Mouse (Mus musculus) left cerebral cortex, adult 2 months (tissue): Measurements from ENCODE around the gene Polr2a. TPM values are rescaled to one million over a fixed set of nuclear protein-coding genes. Genes with fewer than 3 reads are reported as not detected.
"Not testable (repeated sequence)": the region's sequence is repeated elsewhere in the genome, so short reads cannot be mapped to it uniquely, and the experiment has no call there.

Experiments
- DNase-seq, 2 experiments: peaks; one replicate each; pipeline ENCODE4 v3.0.0; 2021 to 2022; ENCODE audit warnings: low spot score in 2 of 2, mixed read lengths in 1 of 2; ENCODE audit errors: extremely low spot score in 1 of 2
- H3K27ac ChIP-seq: fragments of 200-600 bp; 2 replicates; pipeline ENCODE4 v1.8.1; 2022
- H3K4me3 ChIP-seq: fragments of 200-600 bp; 2 replicates; pipeline ENCODE4 v1.8.1; 2022
- CTCF ChIP-seq: fragments of 200-600 bp; IDR thresholded peaks from 2 replicates; pipeline ENCODE4 v1.8.1; 2022; ENCODE audit warnings: antibody characterized with exemption, mild to moderate bottlenecking, moderate library complexity
- intact Hi-C: fragments of 180-260 bp; cut with DNase I; formaldehyde crosslinking; loops from one replicate; pipeline ENCODE4 v1.15.1; 2025
- total RNA-seq, 2 experiments: library from RNA; stranded (reverse); gene quantifications; 2 replicates each; pipeline ENCODE4 v1.2.3; 2021

The Polr2a gene
- total RNA-seq, 2 experiments from 2014 or later = 55.1 to 56.6 TPM

DNA sequence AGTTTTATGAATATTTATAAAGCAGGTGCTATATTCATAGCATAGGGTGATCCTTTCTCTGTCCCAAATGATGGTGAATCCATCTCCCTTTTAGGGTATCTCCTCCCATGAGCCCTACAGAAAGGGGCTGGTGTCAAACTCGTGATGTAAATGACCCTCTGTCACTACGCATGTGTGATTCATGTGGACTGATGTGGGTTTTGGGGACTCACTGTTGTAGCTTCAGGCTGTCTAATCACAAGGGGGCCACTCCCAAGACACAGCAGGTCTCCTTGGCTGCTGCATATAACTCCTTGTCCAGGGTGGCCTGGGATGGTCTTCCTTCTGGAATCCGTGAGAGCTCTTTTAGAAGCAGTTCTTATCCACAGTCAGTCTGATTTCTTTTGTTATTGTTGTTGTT is 48.0 kb downstream of the Polr2a start:
- TF ChIP-seq CTCF = no peak
- Histone ChIP-seq H3K27ac (no peak overlapping the region), H3K4me3 (no peak overlapping the region)
- no peak for DNase-seq
- intact Hi-C loops = no loop called here

DNA sequence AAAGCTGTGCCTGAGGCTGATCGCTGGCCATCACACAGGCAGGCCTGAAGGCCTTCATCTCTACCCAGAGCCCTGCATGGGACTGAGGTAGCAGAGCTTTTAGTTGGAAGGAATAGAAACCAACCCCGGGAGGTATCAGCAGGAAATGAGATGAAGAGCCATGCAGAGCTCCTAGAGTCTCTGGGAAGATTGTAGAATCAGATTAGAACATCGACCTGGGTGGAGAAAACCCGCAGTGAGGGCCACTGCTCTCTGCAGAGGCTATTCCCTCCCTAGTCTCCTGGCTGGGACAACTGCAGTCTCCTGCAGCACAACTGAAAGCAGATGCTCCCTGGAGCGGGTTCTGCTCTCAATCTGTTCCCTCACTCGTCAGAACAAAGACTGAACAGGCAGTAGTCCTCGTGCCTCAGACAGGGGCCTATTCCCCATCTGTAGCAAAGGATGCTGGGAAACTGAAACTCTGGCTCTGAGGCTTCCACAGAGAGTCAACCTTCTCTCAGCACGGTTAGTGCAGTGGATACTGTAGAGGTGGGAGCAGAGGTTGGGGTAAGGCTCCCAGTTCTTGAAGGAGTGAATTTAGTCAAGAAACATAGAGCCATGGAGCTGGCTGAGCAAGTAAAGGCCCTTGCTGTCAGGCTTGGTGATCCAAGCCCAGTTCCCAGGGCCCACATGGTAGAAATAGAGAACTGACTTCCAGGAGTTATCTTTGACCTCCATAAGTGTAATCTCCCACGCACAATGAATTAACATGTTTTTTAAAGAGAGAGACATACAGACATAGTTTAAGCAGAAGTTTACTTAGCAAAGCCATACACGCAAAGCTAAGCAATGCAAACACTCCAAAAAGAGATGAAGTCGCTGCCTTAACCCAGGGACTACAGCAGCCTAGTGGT is 48.6 kb downstream of the Polr2a start:
- no peak for DNase-seq

DNA sequence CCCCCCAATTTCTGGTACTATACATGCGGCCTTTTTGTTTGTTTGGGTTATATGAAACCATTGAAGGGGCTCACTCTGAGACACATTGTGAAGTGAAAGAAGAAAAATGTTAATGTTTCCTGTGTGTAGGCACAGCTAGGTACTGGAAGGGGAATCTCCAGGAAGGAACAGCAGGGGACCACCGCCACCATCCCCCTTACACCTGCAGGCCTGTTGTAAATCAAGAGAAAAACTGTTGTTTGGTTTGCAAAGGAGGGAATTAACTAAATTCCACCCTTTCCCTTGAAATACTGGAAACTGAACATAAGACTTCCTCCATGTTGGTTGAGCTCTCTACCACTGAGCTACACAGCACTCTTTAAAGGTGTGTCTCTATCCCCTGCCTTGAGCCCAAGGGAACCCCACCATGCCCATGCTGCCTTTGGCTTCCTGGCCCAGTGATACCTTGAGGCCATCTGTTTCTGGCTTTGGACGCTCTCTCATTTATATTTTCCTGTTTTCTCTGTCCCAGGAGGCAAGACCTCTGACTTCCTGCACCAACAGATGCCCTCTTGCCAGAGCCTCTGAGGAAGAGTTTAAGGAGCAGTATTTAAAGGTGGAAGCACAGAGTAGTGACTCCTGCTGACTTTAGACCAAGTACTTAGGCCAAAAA is 49.7 kb downstream of the Polr2a start:
- intact Hi-C loops = no loop called here
- H3K27ac ChIP-seq = no peak overlapping the region
- no peak for DNase-seq
- H3K4me3 ChIP-seq = no peak overlapping the region
- no peak for TF ChIP-seq CTCF

More for the DNA sequence above, 48.6 kb downstream of the Polr2a start:
- Histone ChIP-seq H3K4me3 (no peak overlapping the region), H3K27ac (no peak overlapping the region)
- intact Hi-C loops = no loop called here
- no peak for TF ChIP-seq CTCF

DNA sequence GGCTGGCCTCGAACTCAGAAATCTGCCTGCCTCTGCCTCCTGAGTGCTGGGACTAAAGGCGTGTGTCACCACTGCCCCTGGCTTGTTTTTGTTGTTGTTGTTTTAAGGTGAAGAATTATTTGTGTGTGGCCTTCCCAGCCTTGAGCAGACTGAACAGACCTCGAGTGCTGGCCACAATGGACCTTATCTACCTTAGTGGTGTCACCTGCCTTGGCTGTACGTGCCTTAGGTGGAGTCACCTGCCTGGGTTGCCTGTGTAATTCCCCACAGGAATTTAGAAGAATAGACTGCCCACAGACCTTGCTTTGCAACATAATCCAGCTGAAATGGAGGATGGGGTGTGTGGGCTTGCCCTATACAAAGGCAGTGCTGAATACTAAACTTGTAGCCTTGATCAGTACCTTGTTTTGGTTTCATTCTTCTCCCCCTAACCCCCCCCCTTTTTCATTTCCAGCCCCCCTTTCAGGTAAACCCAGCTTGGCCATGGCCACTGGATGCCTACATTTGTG is 50.5 kb downstream of the Polr2a start:
- TF ChIP-seq CTCF = no peak
- Histone ChIP-seq H3K4me3 (no peak overlapping the region), H3K27ac (no peak overlapping the region)
- no peak for DNase-seq
- intact Hi-C loops = no loop called here

DNA sequence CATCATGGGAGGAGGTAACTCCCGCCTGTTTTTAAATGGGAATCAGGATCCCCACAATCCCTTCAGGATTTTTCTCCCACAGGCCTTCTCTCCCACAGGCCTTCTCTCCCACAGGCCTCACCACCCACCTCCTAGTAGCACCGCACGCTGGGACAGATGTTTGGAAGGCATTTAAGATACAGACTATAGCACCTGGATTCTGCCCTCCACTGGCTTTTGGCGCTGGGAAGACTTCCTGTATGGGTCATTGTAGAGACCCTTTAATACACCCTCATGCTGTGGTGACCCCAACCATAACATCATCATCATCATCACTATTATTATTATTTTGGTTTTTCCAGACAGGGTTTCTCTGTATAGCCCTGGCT is 51.0 kb downstream of the Polr2a start:
- DNase-seq = no peak
- no peak for TF ChIP-seq CTCF
- intact Hi-C loops = no loop called here
- H3K4me3 ChIP-seq = no peak overlapping the region
- H3K27ac ChIP-seq = peak overlapping the region; percentile 11; the same call in 1 of the 2 replicates

DNA sequence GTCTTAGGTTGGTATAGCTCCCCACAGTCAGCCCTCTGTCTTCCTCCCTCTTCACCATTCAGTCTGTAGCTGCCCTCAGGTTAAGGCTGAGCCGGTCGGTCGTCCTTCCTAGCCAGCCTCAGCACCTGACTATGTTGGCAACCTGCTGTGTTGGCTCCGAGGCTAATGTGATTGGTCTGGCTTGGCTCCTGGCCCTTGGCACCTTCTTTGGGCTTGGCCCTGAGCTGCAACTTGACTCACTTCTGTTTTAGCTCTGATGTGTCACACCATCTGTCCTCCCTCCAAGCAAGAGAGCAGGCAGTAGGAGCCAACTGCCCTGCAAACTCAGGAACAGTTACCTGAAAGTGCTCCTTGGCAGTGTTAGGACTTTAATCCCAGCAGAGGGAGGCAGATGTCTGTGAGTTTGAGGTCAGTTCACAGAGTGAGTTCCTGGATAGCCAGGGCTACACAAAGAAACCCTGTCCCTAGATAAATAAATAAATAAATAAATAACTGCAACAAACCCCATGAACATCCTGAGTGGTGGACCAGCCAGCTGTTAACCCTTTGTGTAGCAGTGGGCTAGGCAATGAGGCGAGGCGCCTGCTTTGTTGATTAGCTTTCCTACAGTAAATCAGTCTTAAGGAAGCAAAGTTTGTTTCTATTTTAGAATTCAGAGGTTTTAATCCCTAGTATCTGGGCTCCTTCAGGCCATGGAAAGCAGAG is 51.5 kb downstream of the Polr2a start:
- DNase-seq = peak in 1 of 2 experiments; percentile 45
- H3K4me3 ChIP-seq = no peak overlapping the region
- TF ChIP-seq CTCF = no peak; the same call in 1 of the 2 replicates
- intact Hi-C loops = no loop called here
- H3K27ac ChIP-seq = peak overlapping the region; percentile 24; the same call in 1 of the 2 replicates

DNA sequence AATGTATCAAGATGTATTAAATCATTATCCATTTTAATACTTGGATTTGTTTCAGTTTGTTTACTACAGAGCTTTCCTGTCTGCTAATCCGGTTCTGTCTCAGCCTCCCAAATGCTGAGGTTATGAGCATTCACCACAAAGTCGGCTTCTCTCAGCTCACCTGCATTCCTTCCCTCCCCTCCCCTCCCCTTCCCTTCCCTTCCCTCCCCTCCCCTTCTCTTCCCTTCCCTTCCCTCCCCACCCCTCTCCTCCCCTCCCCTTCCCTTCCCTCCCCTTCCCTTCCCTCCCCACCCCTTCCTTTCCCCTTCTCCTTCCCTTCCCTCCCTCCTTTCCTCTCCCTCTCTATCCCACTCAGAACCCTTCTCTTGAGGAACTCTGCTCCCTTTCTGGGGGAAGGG is 53.8 kb downstream of the Polr2a start:
- Histone ChIP-seq H3K27ac (no peak overlapping the region), H3K4me3 (no peak overlapping the region)
- no peak for TF ChIP-seq CTCF
- intact Hi-C loops = no loop called here
- DNase-seq = no peak

DNA sequence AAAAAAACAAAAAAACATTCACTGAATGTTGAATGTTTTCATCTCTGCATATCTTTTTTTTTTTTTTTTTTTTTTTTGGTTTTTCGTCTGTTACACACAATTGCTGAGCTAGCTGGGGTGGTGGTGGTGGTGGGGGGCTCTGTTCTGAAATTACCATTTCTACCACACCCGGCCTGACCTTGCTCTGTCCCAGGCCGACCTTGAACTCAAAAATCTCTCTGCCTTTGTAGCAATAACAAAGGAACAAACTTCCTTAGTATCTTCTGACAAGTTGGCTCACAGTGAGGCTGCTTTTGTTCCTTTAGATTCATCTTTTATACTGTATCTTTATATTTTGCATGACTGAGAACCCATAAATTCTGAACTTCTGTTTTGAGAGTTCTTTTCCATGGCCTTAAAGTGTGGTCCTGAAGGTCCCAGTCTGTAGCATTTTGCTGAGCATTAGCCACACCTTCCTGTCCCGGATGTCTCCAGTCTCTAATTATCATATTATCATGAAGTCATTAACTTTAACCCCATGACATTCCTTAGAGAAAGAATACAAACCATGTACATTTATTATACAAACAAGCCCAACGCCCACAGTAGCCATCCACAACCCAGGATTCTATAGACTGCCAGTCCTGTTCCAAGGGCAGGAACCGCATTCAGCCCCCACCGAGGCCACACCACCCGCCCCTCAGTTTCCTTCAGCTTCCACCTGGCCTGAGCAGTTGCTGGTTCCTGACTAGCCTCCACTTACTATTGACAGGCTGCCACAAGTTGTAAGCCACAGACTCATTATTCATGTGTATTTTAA is 54.4 kb downstream of the Polr2a start:
- H3K4me3 ChIP-seq = no peak overlapping the region
- intact Hi-C loops = no loop called here
- no peak for TF ChIP-seq CTCF
- DNase-seq = no peak
- no peak overlapping the region for H3K27ac ChIP-seq

DNA sequence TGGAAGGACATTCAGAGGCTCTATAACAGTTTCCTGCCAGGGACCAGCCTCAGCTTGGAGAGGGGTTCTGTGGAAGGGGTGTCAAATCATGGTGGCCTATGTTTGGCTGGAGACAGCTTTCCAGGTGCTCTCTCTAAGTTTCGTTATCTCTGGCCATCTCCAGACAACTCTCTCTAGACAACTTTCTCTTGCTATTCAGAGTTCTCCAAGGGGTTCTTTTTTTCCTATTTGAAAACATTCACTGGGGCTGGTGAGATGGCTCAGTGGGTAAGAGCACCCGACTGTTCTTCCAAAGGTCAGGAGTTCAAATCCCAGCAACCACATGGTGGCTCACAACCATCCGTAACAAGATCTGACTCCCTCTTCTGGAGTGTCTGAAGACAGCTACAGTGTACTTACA is 55.1 kb downstream of the Polr2a start:
- H3K4me3 ChIP-seq, DNase-seq, H3K27ac ChIP-seq, intact Hi-C loops: not testable (repeated sequence)

DNA sequence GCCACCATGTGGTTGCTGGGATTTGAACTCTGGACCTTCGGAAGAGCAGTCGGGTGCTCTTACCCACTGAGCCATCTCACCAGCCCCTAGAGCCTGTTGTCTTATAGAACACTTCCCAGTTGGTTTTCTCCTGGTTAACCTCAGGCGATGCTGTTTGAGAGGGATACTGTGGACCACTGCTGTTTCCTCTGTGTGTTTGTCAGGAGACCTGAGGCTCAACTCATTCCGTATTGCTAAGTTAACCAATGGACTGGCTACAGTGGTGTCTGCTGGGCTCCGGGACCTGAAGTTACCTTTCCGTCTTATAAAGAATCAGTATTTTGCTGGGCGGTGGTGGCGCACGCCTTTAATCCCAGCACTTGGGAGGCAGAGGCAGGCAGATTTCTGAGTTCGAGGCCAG is 55.6 kb downstream of the Polr2a start:
- H3K27ac ChIP-seq, DNase-seq, H3K4me3 ChIP-seq, intact Hi-C loops: not testable (repeated sequence)

DNA sequence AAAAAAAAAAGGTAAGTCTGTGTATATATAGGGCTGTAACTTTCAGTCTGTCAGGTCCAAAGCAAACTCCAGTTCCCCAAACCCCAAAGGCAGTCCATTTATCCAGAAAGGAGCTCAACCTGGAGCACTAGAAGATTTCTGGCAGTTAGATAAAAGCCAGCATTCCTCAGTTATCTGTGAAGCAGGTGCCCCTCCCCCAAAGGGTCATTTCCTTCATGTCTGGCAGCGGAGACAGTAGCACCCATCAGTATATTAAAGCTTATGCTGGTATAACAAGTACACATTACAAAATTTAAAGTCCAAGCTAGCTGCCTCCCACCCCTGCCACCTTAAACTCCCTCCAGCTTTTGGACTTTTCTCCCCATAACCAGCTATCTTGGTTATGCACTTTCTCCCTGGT is 58.8 kb downstream of the Polr2a start:
- TF ChIP-seq CTCF = no peak
- Histone ChIP-seq H3K4me3 (no peak overlapping the region), H3K27ac (no peak overlapping the region)
- intact Hi-C loops = no loop called here
- DNase-seq = no peak
